8 mouse cellular contexts compared by ENCODE assay signal in genomic region chr10:39291134-39291746, GRCm38 (mm10).
DNase-seq lines count a peak whose midpoint lies in the region; ATAC-seq and TF ChIP-seq lines count a peak whose summit lies in the region.

No protein-coding gene starts in this region.

- H3K9ac ChIP-seq in forebrain, embryonic 15.5 days (replicated peaks): no peak overlapping the region
- no peak overlapping the region for H3K9ac ChIP-seq in heart, postnatal 0 days (replicated peaks; ENCODE audit: low read depth, low read length)
- H3K9ac ChIP-seq in midbrain, embryonic 14.5 days (replicated peaks; ENCODE audit: low read length): no peak overlapping the region

- no peak for TF ChIP-seq CTCF in heart, postnatal 0 days (IDR thresholded peaks at IDR 0.05; ENCODE audit: low read depth)

- no peaks in the 10 kb centered on the region for H3K36me3 ChIP-seq in forebrain, embryonic 15.5 days
- no peaks in the 10 kb centered on the region for H3K36me3 ChIP-seq in heart, postnatal 0 days (replicated peaks; ENCODE audit: control insufficient read depth, insufficient read depth, low read length)
- H3K36me3 ChIP-seq in midbrain, embryonic 14.5 days (ENCODE audit: control insufficient read depth, insufficient read depth, low read length): no peaks in the 10 kb centered on the region

- H3K4me3 ChIP-seq in forebrain, embryonic 15.5 days: no peak overlapping the region
- no peak overlapping the region for H3K4me3 ChIP-seq in heart, postnatal 0 days (ENCODE audit: low read depth, low read length)
- H3K4me3 ChIP-seq in midbrain, embryonic 14.5 days (replicated peaks; ENCODE audit: low read depth, low read length): no peak overlapping the region

- H3K4me2 ChIP-seq in forebrain, embryonic 15.5 days (replicated peaks): no peak overlapping the region
- H3K4me2 ChIP-seq in heart, postnatal 0 days (ENCODE audit: low read depth, low read length): peak overlapping the region; percentile 14; the same call in 1 of the 2 replicates
- H3K4me2 ChIP-seq in midbrain, embryonic 14.5 days (ENCODE audit: low read length): no peak overlapping the region

- peak; percentile 46 for DNase-seq in urinary bladder, postnatal 14 days (ENCODE audit: low spot score)
- no peak for DNase-seq in urinary bladder, postnatal 10 days (ENCODE audit: low spot score)
- peak; percentile 67 for DNase-seq in heart, postnatal 0 days (ENCODE audit: low spot score)
- DNase-seq in layer of hippocampus, postnatal 25 days (ENCODE audit: extremely low spot score in 1 of 2, low spot score in 1 of 2): peak; percentile 22 to 23
- DNase-seq in midbrain, embryonic 14.5 days: peak; percentile 80
- peak; percentile 5 to 55 for DNase-seq in urinary bladder, postnatal 36 days (ENCODE audit: low spot score in 2 of 2)
- no peak for DNase-seq in B cell, adult 2 months

- peaks cover 39% of the 10 kb centered on the region for H3K4me1 ChIP-seq in forebrain, embryonic 15.5 days
- peaks cover 12% of the 10 kb centered on the region for H3K4me1 ChIP-seq in heart, postnatal 0 days (ENCODE audit: control insufficient read depth, insufficient read depth)
- peaks cover 16% of the 10 kb centered on the region; the same call in 1 of the 2 replicates for H3K4me1 ChIP-seq in midbrain, embryonic 14.5 days (ENCODE audit: control insufficient read depth, insufficient read depth, low read length)

- peak overlapping the region; percentile 73 for H3K27ac ChIP-seq in forebrain, embryonic 15.5 days (replicated peaks)
- no peak overlapping the region for H3K27ac ChIP-seq in heart, postnatal 0 days (ENCODE audit: low read depth)
- H3K27ac ChIP-seq in midbrain, embryonic 14.5 days (replicated peaks; ENCODE audit: low read depth, low read length): peak overlapping the region; percentile 58

- peak; percentile 93 for ATAC-seq in forebrain, embryonic 15.5 days (replicated peaks)
- peak; percentile 47 for ATAC-seq in heart, postnatal 0 days (ENCODE audit: insufficient read depth, low read depth)
- ATAC-seq in midbrain, embryonic 14.5 days (ENCODE audit: low FRiP score, low TSS enrichment): peak; percentile 82

- no peak for TF ChIP-seq EP300 in heart, postnatal 0 days (IDR thresholded peaks at IDR 0.05; ENCODE audit: low read depth)

- no peaks in the 10 kb centered on the region for H3K9me3 ChIP-seq in forebrain, embryonic 15.5 days
- no peaks in the 10 kb centered on the region for H3K9me3 ChIP-seq in heart, postnatal 0 days (replicated peaks; ENCODE audit: control insufficient read depth, low read length)
- H3K9me3 ChIP-seq in midbrain, embryonic 14.5 days (ENCODE audit: control insufficient read depth, low read length): no peaks in the 10 kb centered on the region

- 18% methylated on average over 8 of the region's 8 CpGs for WGBS in forebrain, embryonic 15.5 days
- WGBS in heart, postnatal 0 days: 17% methylated on average over 8 of the region's 8 CpGs
- WGBS in midbrain, embryonic 14.5 days: 39% methylated on average over 8 of the region's 8 CpGs

- no peaks in the 10 kb centered on the region for H3K27me3 ChIP-seq in forebrain, embryonic 15.5 days
- H3K27me3 ChIP-seq in heart, postnatal 0 days (ENCODE audit: control insufficient read depth, insufficient read depth, low read length): no peaks in the 10 kb centered on the region
- H3K27me3 ChIP-seq in midbrain, embryonic 14.5 days (ENCODE audit: control insufficient read depth, insufficient read depth, low read length): no peaks in the 10 kb centered on the region

Comparison
In these comparisons a context has a peak if more than half of its experiments do, and no peak if none do; other contexts are left out.
1. DNase-seq: peak in urinary bladder, postnatal 14 days (single experiment), heart, postnatal 0 days (single experiment), layer of hippocampus, postnatal 25 days (2 of 2), midbrain, embryonic 14.5 days (single experiment) and urinary bladder, postnatal 36 days (2 of 2); none in urinary bladder, postnatal 10 days (single experiment) and B cell, adult 2 months (0 of 2).
2. Peak in every context shown above with its lines, with median percentiles within 50 percentile points of each other: ATAC-seq.